Mouse (Mus musculus): Measurements from ENCODE around the gene Ttc33. TPM values are rescaled to one million over a fixed set of nuclear protein-coding genes. Genes with fewer than 3 reads are reported as not detected.

Gene Ttc33
- polyA plus RNA-seq, 1 experiment from 2014 or later = 55.0 TPM

- Histone ChIP-seq H3K4me2 (no peak overlapping the region), H3K36me3 (no peaks in the 10 kb centered on the region), H3K4me3 (no peak overlapping the region), H3K9ac (no peak overlapping the region), H3K4me1 (replicated peaks) (no peaks in the 10 kb centered on the region), H3K27ac (replicated peaks) (no peak overlapping the region), H3K27me3 (peaks cover 11% of the 10 kb centered on the region), H3K9me3 (no peaks in the 10 kb centered on the region)
- ATAC-seq (ENCODE audit: low read depth) = no peak
- 83% methylated on average over 4 of the region's 4 CpGs for WGBS
These were observed 64.9 kb downstream of the Ttc33 start for GRCm38 (mm10) chr15:5250182-5250581.

DNA sequence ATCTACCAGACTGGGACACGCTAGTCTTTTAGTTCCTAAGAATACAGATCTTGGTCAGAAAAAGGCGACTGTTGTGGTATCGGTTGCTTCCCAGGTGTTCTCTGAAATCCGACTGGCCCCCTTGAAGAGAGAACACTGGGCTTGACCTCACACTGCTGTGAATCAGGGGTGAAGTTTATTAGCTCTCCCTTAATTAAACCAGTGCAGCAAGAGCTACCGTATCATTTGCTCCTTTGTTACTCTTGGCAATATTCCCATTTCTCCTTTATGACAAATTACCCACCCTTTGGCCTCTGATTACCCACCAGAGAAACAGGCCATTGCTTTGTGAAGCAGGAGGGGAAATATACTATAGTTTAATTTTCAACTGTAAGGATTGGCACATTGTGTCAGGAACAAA, 74.9 kb downstream of the Ttc33 start:
- ATAC-seq (ENCODE audit: low read depth) = peak; percentile 78
- no peaks in the 10 kb centered on the region for H3K36me3 ChIP-seq
- H3K9me3 ChIP-seq = no peaks in the 10 kb centered on the region
- H3K4me2 ChIP-seq = no peak overlapping the region
- no peak overlapping the region for H3K4me3 ChIP-seq
- WGBS = 37% methylated on average over 5 of the region's 5 CpGs
- peaks cover 23% of the 10 kb centered on the region for H3K4me1 ChIP-seq (replicated peaks)
- H3K27ac ChIP-seq (replicated peaks) = no peak overlapping the region
- H3K9ac ChIP-seq = no peak overlapping the region
- no peaks in the 10 kb centered on the region for H3K27me3 ChIP-seq

GRCm38 (mm10) chr15:5261004-5261403, 75.7 kb downstream of the Ttc33 start:
- Histone ChIP-seq H3K9me3 (no peaks in the 10 kb centered on the region), H3K4me2 (no peak overlapping the region)
- no peak for ATAC-seq (ENCODE audit: low read depth)

GRCm38 (mm10) chr15:5262095-5262667, 76.9 kb downstream of the Ttc33 start:
- no peaks in the 10 kb centered on the region for H3K9me3 ChIP-seq
- 74% methylated on average over 13 of the region's 13 CpGs for WGBS
- no peak overlapping the region for H3K4me3 ChIP-seq
- H3K27me3 ChIP-seq = no peaks in the 10 kb centered on the region
- no peaks in the 10 kb centered on the region for H3K36me3 ChIP-seq
- H3K4me2 ChIP-seq = 0 out of 2 replicates have a peak overlapping the region, but pooled peaks have one; percentile 9
- H3K27ac ChIP-seq (replicated peaks) = no peak overlapping the region
- peaks cover 23% of the 10 kb centered on the region for H3K4me1 ChIP-seq (replicated peaks)
- no peak overlapping the region for H3K9ac ChIP-seq
- no peak for ATAC-seq (ENCODE audit: low read depth)

More at GRCm38 (mm10) chr15:5261004-5261403, 75.7 kb downstream of the Ttc33 start:
- 86% methylated on average over 3 of the region's 3 CpGs for WGBS
- Histone ChIP-seq H3K4me1 (replicated peaks) (peaks cover 23% of the 10 kb centered on the region), H3K9ac (no peak overlapping the region), H3K27ac (replicated peaks) (no peak overlapping the region), H3K4me3 (no peak overlapping the region), H3K27me3 (no peaks in the 10 kb centered on the region), H3K36me3 (no peaks in the 10 kb centered on the region)

GRCm38 (mm10) chr15:5262874-5263504, 77.7 kb downstream of the Ttc33 start:
- 59% methylated on average over 10 of the region's 10 CpGs for WGBS
- Histone ChIP-seq H3K36me3 (no peaks in the 10 kb centered on the region), H3K9me3 (no peaks in the 10 kb centered on the region), H3K4me3 (no peak overlapping the region), H3K4me1 (replicated peaks) (peaks cover 23% of the 10 kb centered on the region), H3K4me2 (0 out of 2 replicates have a peak overlapping the region, but pooled peaks have one; percentile 9), H3K27ac (replicated peaks) (peak overlapping the region; percentile 54; the same call in 1 of the 2 replicates), H3K27me3 (no peaks in the 10 kb centered on the region), H3K9ac (no peak overlapping the region)
- peak; percentile 66; the same call in 1 of the 2 replicates for ATAC-seq (ENCODE audit: low read depth)

DNA sequence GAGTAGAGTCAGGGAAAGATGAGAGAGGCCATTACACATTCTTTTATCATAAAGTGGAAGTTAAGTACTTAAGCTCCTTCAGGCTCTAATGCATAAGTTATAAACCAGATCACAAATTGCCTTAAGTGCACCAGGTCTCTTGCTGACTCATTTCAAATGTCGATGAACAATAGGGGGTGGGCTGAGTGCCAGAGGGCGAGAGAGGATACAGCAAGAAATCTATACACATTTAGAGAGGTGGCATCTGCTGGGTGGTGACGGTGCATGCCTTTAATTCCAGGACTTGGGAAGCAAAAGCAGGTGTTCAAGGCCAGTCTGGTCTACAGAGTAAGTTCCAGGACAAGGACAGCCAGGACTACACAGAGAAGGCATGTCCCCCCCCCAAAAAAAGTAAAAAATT, 80.8 kb downstream of the Ttc33 start:
- H3K4me1 ChIP-seq (replicated peaks) = peaks cover 12% of the 10 kb centered on the region
- no peak overlapping the region for H3K9ac ChIP-seq
- no peak overlapping the region for H3K4me3 ChIP-seq
- H3K27me3 ChIP-seq = no peaks in the 10 kb centered on the region
- H3K4me2 ChIP-seq = no peak overlapping the region
- H3K27ac ChIP-seq (replicated peaks) = no peak overlapping the region
- no peak; the same call in 1 of the 2 replicates for ATAC-seq (ENCODE audit: low read depth)
- no peaks in the 10 kb centered on the region for H3K36me3 ChIP-seq
- 67% methylated on average over 3 of the region's 3 CpGs for WGBS
- H3K9me3 ChIP-seq = no peaks in the 10 kb centered on the region

Other genes with a start within 250 kb of the Ttc33 start
- gene C7, start 121.8 kb upstream of the Ttc33 start, polyA plus RNA-seq (2015; fragmentation: Nextera tagmentation; extraction: Ambion mirVana) = not detected in 2 replicates
- 1.1 and 2.0 TPM in 2 replicates for gene Card6, start 77.0 kb upstream of the Ttc33 start, polyA plus RNA-seq (2015; fragmentation: Nextera tagmentation; extraction: Ambion mirVana)
- 354 and 411 TPM in 2 replicates for gene Rpl37, start 68.9 kb upstream of the Ttc33 start, polyA plus RNA-seq (2015; fragmentation: Nextera tagmentation; extraction: Ambion mirVana)
- gene Prkaa1, start 41.7 kb upstream of the Ttc33 start, polyA plus RNA-seq (2015; fragmentation: Nextera tagmentation; extraction: Ambion mirVana) = 16.1 and 18.6 TPM in 2 replicates
- gene Ptger4, start 58.7 kb downstream of the Ttc33 start, polyA plus RNA-seq (2015; fragmentation: Nextera tagmentation; extraction: Ambion mirVana) = 4.2 and 4.4 TPM in 2 replicates

All from neural tube, embryonic 13.5 days (tissue).